9 mouse cellular contexts compared by ENCODE assay signal in genomic region chr6:83265253-83265652, GRCm38 (mm10). TPM values are rescaled to one million over a fixed set of nuclear protein-coding genes. Genes with fewer than 3 reads are reported as not detected.
DNase-seq lines count a peak whose midpoint lies in the region; ATAC-seq and TF ChIP-seq lines count a peak whose summit lies in the region.
"Had no signal": no experiment of that assay in that cellular context is flagged by ENCODE, and none has a peak within 500 bp of the region (broad histone marks: within the 10 kb centered on the region; RNA-seq: fewer than 3 reads in every experiment).

No protein-coding gene starts in this region.

- H3K27me3 ChIP-seq in heart, postnatal 0 days (ENCODE audit: control insufficient read depth, insufficient read depth, low read length) = no peaks in the 10 kb centered on the region
- no peaks in the 10 kb centered on the region; the same call in 1 of the 2 replicates for H3K27me3 ChIP-seq in heart, embryonic 11.5 days (ENCODE audit: control insufficient read depth, insufficient read depth, low read length)
- H3K27me3 ChIP-seq in midbrain, embryonic 11.5 days (ENCODE audit: control insufficient read depth, insufficient read depth, low read length) = no peaks in the 10 kb centered on the region
- H3K27me3 ChIP-seq in midbrain, embryonic 16.5 days (ENCODE audit: control insufficient read depth, insufficient read depth, low read depth, low read length) = no peaks in the 10 kb centered on the region
- H3K27me3 ChIP-seq: hindbrain, embryonic 15.5 days had no signal

- H3K9ac ChIP-seq in heart, postnatal 0 days (replicated peaks; ENCODE audit: low read depth, low read length) = no peak overlapping the region
- no peak overlapping the region for H3K9ac ChIP-seq in heart, embryonic 11.5 days (ENCODE audit: low read depth, low read length)
- H3K9ac ChIP-seq in midbrain, embryonic 11.5 days (ENCODE audit: low read length) = no peak overlapping the region
- H3K9ac ChIP-seq in midbrain, embryonic 16.5 days (ENCODE audit: low read depth, low read length) = no peak overlapping the region
- H3K9ac ChIP-seq: hindbrain, embryonic 15.5 days had no signal

- H3K27ac ChIP-seq in heart, postnatal 0 days (ENCODE audit: low read depth) = no peak overlapping the region
- H3K27ac ChIP-seq in heart, embryonic 11.5 days (ENCODE audit: low read depth, low read length) = no peak overlapping the region
- no peak overlapping the region for H3K27ac ChIP-seq in midbrain, embryonic 11.5 days (ENCODE audit: low read depth, low read length)
- no peak overlapping the region for H3K27ac ChIP-seq in midbrain, embryonic 16.5 days (ENCODE audit: low read length)
- H3K27ac ChIP-seq: hindbrain, embryonic 15.5 days had no signal

- H3K4me1 ChIP-seq in heart, postnatal 0 days (ENCODE audit: control insufficient read depth, insufficient read depth) = no peaks in the 10 kb centered on the region
- H3K4me1 ChIP-seq in heart, embryonic 11.5 days (ENCODE audit: control insufficient read depth, insufficient read depth, low read length) = peaks cover 4% of the 10 kb centered on the region
- H3K4me1 ChIP-seq in midbrain, embryonic 11.5 days (ENCODE audit: control insufficient read depth, insufficient read depth, low read length) = peaks cover 7% of the 10 kb centered on the region
- peaks cover 15% of the 10 kb centered on the region for H3K4me1 ChIP-seq in midbrain, embryonic 16.5 days (ENCODE audit: control insufficient read depth, insufficient read depth, low read length)

- no peaks in the 10 kb centered on the region for H3K36me3 ChIP-seq in heart, postnatal 0 days (replicated peaks; ENCODE audit: control insufficient read depth, insufficient read depth, low read length)
- H3K36me3 ChIP-seq in heart, embryonic 11.5 days (ENCODE audit: control insufficient read depth, insufficient read depth, low read length) = no peaks in the 10 kb centered on the region
- H3K36me3 ChIP-seq in midbrain, embryonic 11.5 days (ENCODE audit: control insufficient read depth, insufficient read depth, low read length) = no peaks in the 10 kb centered on the region
- no peaks in the 10 kb centered on the region for H3K36me3 ChIP-seq in midbrain, embryonic 16.5 days (ENCODE audit: control insufficient read depth, insufficient read depth, low read length)
- H3K36me3 ChIP-seq: hindbrain, embryonic 15.5 days had no signal

- TF ChIP-seq CTCF in heart, postnatal 0 days (IDR thresholded peaks at IDR 0.05; ENCODE audit: low read depth) = peak; percentile 47

- no peaks in the 10 kb centered on the region for H3K9me3 ChIP-seq in heart, postnatal 0 days (replicated peaks; ENCODE audit: control insufficient read depth, low read length)
- no peaks in the 10 kb centered on the region for H3K9me3 ChIP-seq in heart, embryonic 11.5 days (replicated peaks; ENCODE audit: control insufficient read depth, low read length)
- no peaks in the 10 kb centered on the region for H3K9me3 ChIP-seq in midbrain, embryonic 11.5 days (ENCODE audit: control insufficient read depth, low read length)
- H3K9me3 ChIP-seq in midbrain, embryonic 16.5 days (replicated peaks; ENCODE audit: control insufficient read depth, low read length, poor library complexity, severe bottlenecking) = no peaks in the 10 kb centered on the region
- H3K9me3 ChIP-seq: hindbrain, embryonic 15.5 days had no signal

- DNase-seq in heart, postnatal 0 days (ENCODE audit: low spot score) = no peak
- DNase-seq in midbrain, embryonic 11.5 days (ENCODE audit: low spot score, missing footprints) = peak; percentile 76
- DNase-seq in MN1 (ENCODE audit: low spot score) = peak; percentile 51
- DNase-seq in mesoderm, embryonic 11.5 days (ENCODE audit: low read depth, low spot score) = peak; percentile 37
- DNase-seq in urinary bladder, postnatal 4 days (ENCODE audit: low spot score in 2 of 2) = no peak
- no peak for DNase-seq in kidney, adult 18-20 months

- no peak overlapping the region for H3K4me3 ChIP-seq in heart, postnatal 0 days (ENCODE audit: low read depth, low read length)
- H3K4me3 ChIP-seq in heart, embryonic 11.5 days (ENCODE audit: low read depth, low read length) = no peak overlapping the region
- no peak overlapping the region for H3K4me3 ChIP-seq in midbrain, embryonic 11.5 days (ENCODE audit: low read depth, low read length)
- no peak overlapping the region for H3K4me3 ChIP-seq in midbrain, embryonic 16.5 days (ENCODE audit: low read depth, low read length)
- H3K4me3 ChIP-seq: hindbrain, embryonic 15.5 days had no signal

- no peak overlapping the region for H3K4me2 ChIP-seq in heart, postnatal 0 days (ENCODE audit: low read depth, low read length)
- H3K4me2 ChIP-seq in heart, embryonic 11.5 days = no peak overlapping the region
- H3K4me2 ChIP-seq in midbrain, embryonic 11.5 days = no peak overlapping the region
- H3K4me2 ChIP-seq in midbrain, embryonic 16.5 days (ENCODE audit: low read length) = no peak overlapping the region
- H3K4me2 ChIP-seq: hindbrain, embryonic 15.5 days had no signal

- TF ChIP-seq EP300 in heart, postnatal 0 days (IDR thresholded peaks at IDR 0.05; ENCODE audit: low read depth) = no peak

- no peak for ATAC-seq in heart, postnatal 0 days (ENCODE audit: insufficient read depth, low read depth)
- ATAC-seq in heart, embryonic 11.5 days (replicated peaks; ENCODE audit: insufficient number of reproducible peaks, low FRiP score, low TSS enrichment) = no peak
- no peak for ATAC-seq in midbrain, embryonic 11.5 days (ENCODE audit: low FRiP score)
- ATAC-seq in midbrain, embryonic 16.5 days = no peak

RNA-seq across cellular contexts. Expression of gene Slc4a5, which starts 45.6 kb away (rescaled TPM):
- total RNA-seq in heart, postnatal 0 days (2014; rRNA removed; ENCODE audit: low replicate concordance) = not detected in 2 replicates
- 0.03 TPM in 1 of 2 replicates, not detected in the other for polyA plus RNA-seq in heart, postnatal 0 days (2015; fragmentation: Nextera tagmentation; extraction: Ambion mirVana)
- polyA plus RNA-seq in heart, embryonic 11.5 days (2014; fragmentation: Nextera tagmentation; extraction: Ambion mirVana) = 0.21 and 0.38 TPM in 2 replicates
- 0.52 and 0.68 TPM in 2 replicates for polyA plus RNA-seq in midbrain, embryonic 11.5 days (2014; fragmentation: Nextera tagmentation; extraction: Ambion mirVana)
- 0.40 and 0.49 TPM in 2 replicates for polyA plus RNA-seq in midbrain, embryonic 16.5 days (2015; fragmentation: Nextera tagmentation; extraction: Ambion mirVana)

Comparison
In these comparisons a context has a peak if more than half of its experiments do, and no peak if none do; other contexts are left out.
1. DNase-seq: peak in midbrain, embryonic 11.5 days (single experiment), MN1 (single experiment) and mesoderm, embryonic 11.5 days (single experiment); none in heart, postnatal 0 days (single experiment), urinary bladder, postnatal 4 days (0 of 2) and kidney, adult 18-20 months (single experiment).